Mouse (Mus musculus) embryonic fibroblast, embryonic 13.5 days (primary cell): ENCODE data around the gene Elof1. TPM values are rescaled to one million over a fixed set of nuclear protein-coding genes. Genes with fewer than 3 reads are reported as not detected.

Source experiments
- H3K27ac ChIP-seq: 2 replicates; pipeline ENCODE4 v1.5.1; 2012; ENCODE audit warnings: low read length, control low read depth, inconsistent platforms; ENCODE audit not compliant: insufficient read depth
- H3K4me1 ChIP-seq: 2 replicates; pipeline ENCODE4 v1.6.1; 2011; ENCODE audit warnings: low read length; ENCODE audit not compliant: control insufficient read depth, insufficient read depth
- H3K4me3 ChIP-seq: 2 replicates; pipeline ENCODE4 v1.5.1; 2011; ENCODE audit warnings: mild to moderate bottlenecking, control low read depth, low read length; ENCODE audit not compliant: insufficient read depth
- CTCF ChIP-seq: IDR thresholded peaks from 2 replicates; pipeline ENCODE4 v1.5.1; 2011; ENCODE audit warnings: mild to moderate bottlenecking, control low read depth, low read length, moderate library complexity, borderline replicate concordance; ENCODE audit not compliant: insufficient read depth
- POLR2A ChIP-seq: IDR thresholded peaks from 2 replicates; pipeline ENCODE4 v1.6.1; 2011; ENCODE audit warnings: low read depth, mild to moderate bottlenecking, control low read depth, low read length, moderate library complexity
- polyA plus RNA-seq: library from polyadenylated mRNA; stranded (reverse); fragments of >200 nt; gene quantifications from 2 replicates; pipeline ENCODE4 v1.2.4, GENCODE M21; 2011; ENCODE audit warnings: low read depth; ENCODE audit not compliant: missing spikeins, insufficient read length

The Elof1 gene
- polyA plus RNA-seq, 1 experiment = 69.7 TPM

DNA sequence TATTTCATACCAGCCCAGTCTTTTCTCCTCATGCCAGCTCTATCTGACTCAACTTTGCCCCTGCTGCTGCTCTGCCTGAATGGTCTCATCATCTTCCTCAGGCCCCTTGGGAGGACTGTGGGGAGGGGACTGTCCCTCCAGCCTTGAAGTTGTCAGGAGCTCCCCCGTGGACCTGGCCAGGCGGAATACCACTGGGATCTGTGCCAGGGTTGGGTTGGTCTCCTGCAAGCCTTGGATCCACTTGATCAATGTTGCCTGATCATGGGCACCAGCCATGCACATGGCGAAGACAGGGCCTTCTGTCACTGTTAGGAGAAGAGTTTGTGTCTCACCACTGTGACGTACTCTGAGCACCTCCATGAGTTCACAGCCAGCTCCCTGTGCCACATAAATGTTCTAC lies 44.7 kb downstream of the Elof1 start:
- Histone ChIP-seq H3K4me3 (no peak overlapping the region), H3K27ac (no peak overlapping the region), H3K4me1 (no peaks in the 10 kb centered on the region)
- no peak for TF ChIP-seq CTCF

DNA sequence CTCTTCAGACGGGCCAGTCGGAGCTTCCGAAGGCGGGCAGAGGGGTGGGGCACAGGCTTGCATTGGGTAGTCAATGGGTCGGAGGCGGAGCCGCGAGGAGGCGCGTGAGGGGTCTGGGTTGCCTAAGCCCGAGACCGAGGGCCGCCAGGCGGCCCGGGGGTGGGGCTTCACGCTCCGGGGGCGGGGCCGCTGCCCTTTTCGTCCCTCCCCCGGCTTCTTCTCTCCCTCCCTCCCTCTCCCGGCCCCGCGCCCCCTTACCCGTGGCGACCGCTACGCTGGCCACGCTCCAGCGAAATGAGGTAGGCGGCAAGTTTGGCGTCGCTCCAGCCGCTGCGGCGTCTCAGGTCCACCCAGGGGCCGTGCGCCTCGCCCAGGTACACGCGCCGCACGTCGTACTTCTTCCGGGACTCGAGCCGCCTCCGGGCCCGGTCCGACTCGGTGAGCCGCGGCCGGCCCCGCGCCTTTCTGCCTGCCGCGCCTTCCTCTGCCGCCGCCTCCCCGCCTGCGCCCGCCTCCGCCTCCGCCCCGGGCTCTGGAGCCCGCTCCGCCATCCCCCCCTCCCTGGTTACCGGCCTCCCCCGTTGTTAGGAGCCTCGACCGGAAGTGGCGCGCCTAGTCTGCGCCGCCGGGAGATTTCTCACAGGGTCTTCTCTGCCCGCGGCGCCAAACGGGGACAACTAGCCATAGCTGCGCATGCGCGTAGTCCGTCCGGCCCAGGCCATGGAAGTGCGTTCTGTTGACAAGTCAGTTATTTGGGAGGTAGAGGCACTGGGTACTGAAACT lies 46.0 kb downstream of the Elof1 start, which contains the start of the genes Gm49318 and Zfp653:
Gm49318 (minus strand) TSS at position 469 of the 783 bp plus-strand sequence.
Zfp653 (minus strand) TSS at position 586 of the 783 bp plus-strand sequence.
- H3K4me1 ChIP-seq = no peaks in the 10 kb centered on the region
- peak within 1 kb of the TSS; percentile 55 for H3K4me3 ChIP-seq
- TF ChIP-seq CTCF (no peak), POLR2A (peak; percentile 83)
- H3K27ac ChIP-seq = peak within 1 kb of the TSS; percentile 80

DNA sequence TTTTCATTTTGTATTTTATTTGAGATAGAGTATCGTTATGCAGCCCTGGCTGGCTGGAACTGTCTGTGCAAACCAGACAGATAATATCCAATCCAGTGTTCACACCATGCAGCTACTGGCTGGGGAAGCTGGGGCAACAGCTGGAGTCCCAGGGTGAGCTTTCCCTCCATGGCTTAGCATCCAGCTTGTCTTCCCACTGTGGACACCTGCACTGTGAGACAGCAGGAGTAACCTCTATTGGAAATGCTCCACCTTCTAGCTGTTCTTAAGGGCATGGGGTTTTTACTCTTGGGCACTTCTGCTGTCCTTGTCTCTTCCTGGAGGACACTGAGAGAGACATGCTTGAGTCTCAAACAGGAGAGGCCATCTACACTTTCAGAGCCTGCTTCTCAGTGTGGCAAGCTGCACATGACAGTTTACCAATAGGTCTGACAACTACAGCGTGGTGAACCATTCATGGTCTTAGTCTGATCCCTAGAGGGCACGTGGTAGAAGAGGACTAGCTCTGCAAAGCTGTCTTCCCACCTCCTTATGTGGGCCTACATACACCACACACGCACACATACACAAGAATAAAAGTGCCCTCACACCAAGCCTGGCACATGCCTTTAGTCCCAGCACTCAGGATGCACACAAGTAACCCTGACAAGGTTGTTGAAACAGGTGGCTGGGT lies 47.0 kb downstream of the Elof1 start:
- no peak for TF ChIP-seq CTCF
- TF ChIP-seq POLR2A = no peak
- Histone ChIP-seq H3K27ac (no peak overlapping the region), H3K4me3 (peak overlapping the region; percentile 29; the same call in 1 of the 2 replicates), H3K4me1 (no peaks in the 10 kb centered on the region)

DNA sequence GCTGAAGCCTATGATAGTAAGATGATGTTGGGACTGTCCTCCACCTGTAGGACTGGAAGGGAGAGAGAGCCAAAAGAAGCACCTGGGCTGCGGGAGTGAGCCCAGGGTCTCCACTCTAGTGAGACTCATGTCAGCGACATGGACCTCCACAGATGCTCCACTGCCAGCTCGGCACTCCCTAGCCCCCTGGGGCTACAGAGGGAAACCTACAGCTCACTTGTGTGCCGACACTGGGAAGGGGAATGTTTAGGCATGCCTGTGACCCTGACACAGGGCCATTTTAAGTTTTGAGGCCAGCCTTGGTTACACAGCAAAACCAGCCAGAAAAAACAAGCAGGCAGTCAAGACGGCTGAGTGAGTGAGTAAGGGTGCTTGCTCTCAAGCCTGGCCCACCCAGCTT lies 49.8 kb downstream of the Elof1 start:
- no peak overlapping the region for H3K27ac ChIP-seq
- H3K4me1 ChIP-seq = no peaks in the 10 kb centered on the region
- TF ChIP-seq POLR2A (no peak), CTCF (no peak)
- no peak overlapping the region for H3K4me3 ChIP-seq

DNA sequence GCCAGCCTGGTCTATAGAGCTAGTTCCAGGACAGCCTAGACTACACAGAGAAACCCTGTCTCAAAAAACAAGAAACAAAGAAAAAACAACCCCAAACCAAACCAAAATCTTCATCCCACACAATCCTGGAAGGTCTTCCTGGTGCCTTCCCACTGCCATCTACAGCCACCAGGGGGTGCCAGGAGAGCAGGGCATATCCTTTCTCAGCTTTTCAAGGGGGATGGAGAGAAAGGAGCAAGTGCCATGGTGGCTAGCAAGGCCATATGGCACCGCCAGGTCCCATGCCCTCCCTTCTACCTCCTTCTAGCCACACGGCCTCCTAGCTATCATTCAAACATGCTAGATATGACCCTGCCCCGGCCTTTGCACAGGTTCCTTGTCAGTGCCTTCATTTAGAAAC lies 50.5 kb downstream of the Elof1 start:
- no peak overlapping the region for H3K27ac ChIP-seq
- no peak overlapping the region for H3K4me3 ChIP-seq
- TF ChIP-seq CTCF = peak; percentile 78
- TF ChIP-seq POLR2A = no peak
- no peaks in the 10 kb centered on the region for H3K4me1 ChIP-seq

GRCm38 (mm10) chr9:22065642-22066041 lies 51.3 kb downstream of the Elof1 start:
- Histone ChIP-seq H3K27ac (no peak overlapping the region), H3K4me1 (no peaks in the 10 kb centered on the region), H3K4me3 (no peak overlapping the region)
- TF ChIP-seq POLR2A (no peak), CTCF (no peak)

- no peak for TF ChIP-seq CTCF
- TF ChIP-seq POLR2A = no peak
Observed at GRCm38 (mm10) chr9:22064341-22064740, 52.6 kb downstream of the Elof1 start.

More at GRCm38 (mm10) chr9:22064341-22064740, 52.6 kb downstream of the Elof1 start:
- Histone ChIP-seq H3K4me1 (no peaks in the 10 kb centered on the region), H3K4me3 (no peak overlapping the region), H3K27ac (no peak overlapping the region)

Other genes with a start within 250 kb of the Elof1 start
- 6.7 and 13.5 TPM in 2 replicates for gene Rab3d, start 199.0 kb downstream of the Elof1 start, polyA plus RNA-seq
- gene Ccdc159, start 189.7 kb downstream of the Elof1 start, polyA plus RNA-seq = 5.6 and 6.2 TPM in 2 replicates
- 21.0 and 25.4 TPM in 2 replicates for gene Tmem205, start 189.6 kb downstream of the Elof1 start, polyA plus RNA-seq
- gene Plppr2, start 180.1 kb downstream of the Elof1 start, polyA plus RNA-seq = 13.1 and 14.9 TPM in 2 replicates
- gene Swsap1, start 161.4 kb downstream of the Elof1 start, polyA plus RNA-seq = 5.7 and 6.9 TPM in 2 replicates
- gene Epor, start 153.7 kb downstream of the Elof1 start, polyA plus RNA-seq = not detected in 2 replicates
- 1.2 and 2.4 TPM in 2 replicates for gene Rgl3, start 127.7 kb downstream of the Elof1 start, polyA plus RNA-seq
- 0.32 TPM in 1 of 2 replicates, not detected in the other for gene Ccdc151, start 114.5 kb downstream of the Elof1 start, polyA plus RNA-seq
- gene Prkcsh, start 114.4 kb downstream of the Elof1 start, polyA plus RNA-seq = 144 and 153 TPM in 2 replicates
- gene Elavl3, start 65.1 kb downstream of the Elof1 start, polyA plus RNA-seq = not detected in 2 replicates
- not detected in 2 replicates for gene Gm49318, start 45.9 kb downstream of the Elof1 start, polyA plus RNA-seq
- 4.4 and 5.4 TPM in 2 replicates for gene Zfp653, start 45.8 kb downstream of the Elof1 start, polyA plus RNA-seq
- gene Ecsit, start 31.7 kb downstream of the Elof1 start, polyA plus RNA-seq = 15.8 and 16.5 TPM in 2 replicates
- gene Cnn1, start 18.0 kb downstream of the Elof1 start, polyA plus RNA-seq = 203 and 419 TPM in 2 replicates
- 3.7 and 5.2 TPM in 2 replicates for gene Acp5, start 18.5 kb upstream of the Elof1 start, polyA plus RNA-seq
- gene Pigyl, start 39.7 kb upstream of the Elof1 start, polyA plus RNA-seq = 20.4 and 21.5 TPM in 2 replicates
- gene Zfp872, start 70.9 kb upstream of the Elof1 start, polyA plus RNA-seq = not detected in 2 replicates
- gene Zfp809, start 108.5 kb upstream of the Elof1 start, polyA plus RNA-seq = 35.7 and 38.8 TPM in 2 replicates
- 3.3 and 3.6 TPM in 2 replicates for gene Zfp599, start 142.7 kb upstream of the Elof1 start, polyA plus RNA-seq
- 12.9 and 13.5 TPM in 2 replicates for gene Zfp810, start 190.5 kb upstream of the Elof1 start, polyA plus RNA-seq